Mouse (Mus musculus) hindbrain, embryonic 16.5 days (tissue): ENCODE measurements around the gene Cdk6. TPM values are rescaled to one million over a fixed set of nuclear protein-coding genes. Genes with fewer than 3 reads are reported as not detected.

Source experiments
- ATAC-seq: fragments of 200-750 bp; cut with Nextera tagmentation; 2 replicates; pipeline ENCODE4 v1.8.0; 2017; ENCODE audit warnings: moderate TSS enrichment, moderate library complexity
- H3K27ac ChIP-seq: fragments of 300-500 bp; sonication (generic); 2 replicates; pipeline ENCODE4 v1.5.1; 2014; ENCODE audit warnings: low read depth, mild to moderate bottlenecking, control low read depth, low read length, moderate library complexity
- H3K27me3 ChIP-seq: fragments of 300-500 bp; sonication (generic); replicated peaks from 2 replicates; pipeline ENCODE4 v1.6.1; 2014; ENCODE audit warnings: low read length; ENCODE audit not compliant: control insufficient read depth, insufficient read depth
- H3K36me3 ChIP-seq: fragments of 300-500 bp; sonication (generic); 2 replicates; pipeline ENCODE4 v1.6.1; 2014; ENCODE audit warnings: mild to moderate bottlenecking, low read length, moderate library complexity, mixed read lengths; ENCODE audit not compliant: control insufficient read depth, insufficient read depth
- H3K4me1 ChIP-seq: fragments of 300-500 bp; sonication (generic); 2 replicates; pipeline ENCODE4 v1.6.1; 2014; ENCODE audit warnings: low read depth, low read length; ENCODE audit not compliant: control insufficient read depth, insufficient read depth
- H3K4me2 ChIP-seq: fragments of 300-500 bp; sonication (generic); 2 replicates; pipeline ENCODE4 v1.6.1; 2014; ENCODE audit warnings: mild to moderate bottlenecking, low read length, control low read depth, moderate library complexity
- H3K4me3 ChIP-seq: fragments of 300-500 bp; sonication (generic); 2 replicates; pipeline ENCODE4 v1.5.1; 2014; ENCODE audit warnings: mild to moderate bottlenecking, low read length, control low read depth, moderate library complexity
- H3K9ac ChIP-seq: fragments of 300-500 bp; sonication (generic); 2 replicates; pipeline ENCODE4 v1.6.1; 2014; ENCODE audit warnings: low read depth, mild to moderate bottlenecking, control low read depth, low read length, moderate library complexity
- H3K9me3 ChIP-seq: fragments of 300-500 bp; sonication (generic); 2 replicates; pipeline ENCODE4 v1.6.1; 2014; ENCODE audit warnings: mild to moderate bottlenecking, low read length, moderate library complexity; ENCODE audit not compliant: control insufficient read depth
- WGBS: fragments of 180-500 bp; shearing (Covaris S2); extraction: QIAGEN DNeasy Blood & Tissue Kit; methylation state at CpG from one replicate; pipeline ENCODE4 v1.1.7; 2014; 5-methylcytosine and 5-hydroxymethylcytosine counted together
- polyA plus RNA-seq: library from polyadenylated mRNA; unstranded; fragments of >200 nt; fragmentation: Nextera tagmentation; extraction: Ambion mirVana; gene quantifications from 2 replicates; pipeline ENCODE4 v1.2.1, GENCODE M21; 2015

The Cdk6 gene
- polyA plus RNA-seq, 1 experiment from 2014 or later = 13.9 TPM

- H3K4me2 ChIP-seq = no peak overlapping the region
- no peak overlapping the region for H3K4me3 ChIP-seq
- 83% methylated on average over 4 of the region's 4 CpGs for WGBS
- ATAC-seq = no peak
- H3K9me3 ChIP-seq = no peaks in the 10 kb centered on the region
- no peak overlapping the region for H3K27ac ChIP-seq
- H3K9ac ChIP-seq = no peak overlapping the region
- no peaks in the 10 kb centered on the region for H3K27me3 ChIP-seq
- no peaks in the 10 kb centered on the region for H3K4me1 ChIP-seq
- no peaks in the 10 kb centered on the region for H3K36me3 ChIP-seq
Observed at GRCm38 (mm10) chr5:3503373-3503772, 162.1 kb downstream of the Cdk6 start.

GRCm38 (mm10) chr5:3503836-3504323 is 162.6 kb downstream of the Cdk6 start:
- no peaks in the 10 kb centered on the region for H3K4me1 ChIP-seq
- H3K9ac ChIP-seq = no peak overlapping the region
- WGBS = 85% methylated on average over 9 of the region's 9 CpGs
- no peaks in the 10 kb centered on the region for H3K27me3 ChIP-seq
- H3K36me3 ChIP-seq = no peaks in the 10 kb centered on the region
- ATAC-seq = no peak
- no peak overlapping the region for H3K27ac ChIP-seq
- H3K9me3 ChIP-seq = no peaks in the 10 kb centered on the region
- H3K4me3 ChIP-seq = no peak overlapping the region
- H3K4me2 ChIP-seq = no peak overlapping the region

- 72% methylated on average over 4 of the region's 4 CpGs for WGBS
- H3K4me2 ChIP-seq = no peak overlapping the region
Observed at GRCm38 (mm10) chr5:3504453-3504852, 163.2 kb downstream of the Cdk6 start.

GRCm38 (mm10) chr5:3505553-3505952 is 164.3 kb downstream of the Cdk6 start:
- no peak overlapping the region for H3K4me3 ChIP-seq
- no peaks in the 10 kb centered on the region for H3K4me1 ChIP-seq
- no peaks in the 10 kb centered on the region for H3K27me3 ChIP-seq
- no peaks in the 10 kb centered on the region for H3K9me3 ChIP-seq
- no peak overlapping the region for H3K4me2 ChIP-seq
- ATAC-seq = no peak
- WGBS = 79% methylated on average over 2 of the region's 2 CpGs
- no peak overlapping the region for H3K9ac ChIP-seq
- H3K27ac ChIP-seq = no peak overlapping the region
- no peaks in the 10 kb centered on the region for H3K36me3 ChIP-seq

More at GRCm38 (mm10) chr5:3504453-3504852, 163.2 kb downstream of the Cdk6 start:
- Histone ChIP-seq H3K9ac (no peak overlapping the region), H3K36me3 (no peaks in the 10 kb centered on the region), H3K4me1 (no peaks in the 10 kb centered on the region), H3K4me3 (no peak overlapping the region), H3K27me3 (no peaks in the 10 kb centered on the region), H3K9me3 (no peaks in the 10 kb centered on the region), H3K27ac (no peak overlapping the region)
- ATAC-seq = no peak

- 82% methylated on average over 7 of the region's 7 CpGs for WGBS
- no peaks in the 10 kb centered on the region for H3K27me3 ChIP-seq
- H3K36me3 ChIP-seq = no peaks in the 10 kb centered on the region
- H3K4me2 ChIP-seq = no peak overlapping the region
- H3K9me3 ChIP-seq = no peaks in the 10 kb centered on the region
- no peak for ATAC-seq
- H3K4me1 ChIP-seq = no peaks in the 10 kb centered on the region
- H3K4me3 ChIP-seq = no peak overlapping the region
- no peak overlapping the region for H3K9ac ChIP-seq
- no peak overlapping the region for H3K27ac ChIP-seq
Observed at GRCm38 (mm10) chr5:3508480-3509381, 167.4 kb downstream of the Cdk6 start.

- Histone ChIP-seq H3K9ac (no peak overlapping the region), H3K4me2 (no peak overlapping the region), H3K4me1 (no peaks in the 10 kb centered on the region), H3K27me3 (no peaks in the 10 kb centered on the region), H3K36me3 (no peaks in the 10 kb centered on the region), H3K27ac (no peak overlapping the region), H3K4me3 (no peak overlapping the region), H3K9me3 (no peaks in the 10 kb centered on the region)
- ATAC-seq = no peak
- WGBS = 93% methylated on average over 3 of the region's 3 CpGs
Observed at GRCm38 (mm10) chr5:3509503-3509902, 168.2 kb downstream of the Cdk6 start.

GRCm38 (mm10) chr5:3511097-3511795 is 170.0 kb downstream of the Cdk6 start:
- Histone ChIP-seq H3K4me3 (no peak overlapping the region), H3K9me3 (no peaks in the 10 kb centered on the region), H3K4me2 (no peak overlapping the region), H3K27me3 (no peaks in the 10 kb centered on the region), H3K27ac (no peak overlapping the region), H3K36me3 (no peaks in the 10 kb centered on the region), H3K9ac (no peak overlapping the region), H3K4me1 (no peaks in the 10 kb centered on the region)
- ATAC-seq = peak; percentile 58
- WGBS = 77% methylated on average over 10 of the region's 10 CpGs

GRCm38 (mm10) chr5:3512584-3512983 is 171.3 kb downstream of the Cdk6 start:
- WGBS = 51% methylated on average over 4 of the region's 4 CpGs
- no peaks in the 10 kb centered on the region for H3K36me3 ChIP-seq
- no peaks in the 10 kb centered on the region for H3K4me1 ChIP-seq
- H3K27me3 ChIP-seq = no peaks in the 10 kb centered on the region
- no peak overlapping the region for H3K9ac ChIP-seq
- no peak overlapping the region for H3K4me2 ChIP-seq
- H3K4me3 ChIP-seq = no peak overlapping the region
- H3K9me3 ChIP-seq = no peaks in the 10 kb centered on the region
- ATAC-seq = no peak
- H3K27ac ChIP-seq = no peak overlapping the region

- 75% methylated on average over 8 of the region's 8 CpGs for WGBS
- H3K9ac ChIP-seq = no peak overlapping the region
- no peak for ATAC-seq
Observed at GRCm38 (mm10) chr5:3514901-3515311, 173.6 kb downstream of the Cdk6 start.

More at GRCm38 (mm10) chr5:3514901-3515311, 173.6 kb downstream of the Cdk6 start:
- Histone ChIP-seq H3K4me2 (no peak overlapping the region), H3K9me3 (no peaks in the 10 kb centered on the region), H3K36me3 (no peaks in the 10 kb centered on the region), H3K4me3 (no peak overlapping the region), H3K27me3 (no peaks in the 10 kb centered on the region), H3K4me1 (no peaks in the 10 kb centered on the region), H3K27ac (no peak overlapping the region)
